In genomic region chr8:93968293-93968692, GRCm38 (mm10) we compare ENCODE assay signal across 16 mouse cellular contexts. TPM values are rescaled to one million over a fixed set of nuclear protein-coding genes. Genes with fewer than 3 reads are reported as not detected.
DNase-seq lines count a peak whose midpoint lies in the region; ATAC-seq and TF ChIP-seq lines count a peak whose summit lies in the region.
"Had no signal": no experiment of that assay in that cellular context is flagged by ENCODE, and none has a peak within 500 bp of the region (broad histone marks: within the 10 kb centered on the region; RNA-seq: fewer than 3 reads in every experiment).

No protein-coding gene starts in this region.

- no peak overlapping the region for H3K4me3 ChIP-seq in forebrain, embryonic 16.5 days (replicated peaks; ENCODE audit: low read length)
- H3K4me3 ChIP-seq in forebrain, embryonic 13.5 days, result no peak overlapping the region
- H3K4me3 ChIP-seq in layer of hippocampus, adult 2 months, result no peak overlapping the region
- no peak overlapping the region for H3K4me3 ChIP-seq in embryonic facial prominence, embryonic 12.5 days
- H3K4me3 ChIP-seq in liver, embryonic 13.5 days (replicated peaks), result no peak overlapping the region
- H3K4me3 ChIP-seq: forebrain, embryonic 15.5 days; heart, embryonic 15.5 days; limb, embryonic 12.5 days; lung, embryonic 15.5 days; megakaryocyte, embryonic 14.5 days had no signal

- no peak overlapping the region for H3K4me2 ChIP-seq in forebrain, embryonic 16.5 days (ENCODE audit: low read length)
- H3K4me2 ChIP-seq in forebrain, embryonic 13.5 days, result no peak overlapping the region
- H3K4me2 ChIP-seq in embryonic facial prominence, embryonic 12.5 days (replicated peaks), result no peak overlapping the region
- H3K4me2 ChIP-seq in liver, embryonic 13.5 days, result no peak overlapping the region
- H3K4me2 ChIP-seq: forebrain, embryonic 15.5 days; heart, embryonic 15.5 days; limb, embryonic 12.5 days; lung, embryonic 15.5 days had no signal

- H3K27ac ChIP-seq in forebrain, embryonic 16.5 days (ENCODE audit: low read length), result no peak overlapping the region
- no peak overlapping the region for H3K27ac ChIP-seq in forebrain, embryonic 13.5 days
- H3K27ac ChIP-seq in layer of hippocampus, adult 2 months, result peak overlapping the region; percentile 23; the same call in 1 of the 2 replicates
- no peak overlapping the region for H3K27ac ChIP-seq in embryonic facial prominence, embryonic 12.5 days
- H3K27ac ChIP-seq in liver, embryonic 13.5 days, result peak overlapping the region; percentile 23; the same call in 1 of the 2 replicates
- H3K27ac ChIP-seq: forebrain, embryonic 15.5 days; heart, embryonic 15.5 days; limb, embryonic 12.5 days; lung, embryonic 15.5 days had no signal

- no peak for DNase-seq in layer of hippocampus, adult 2 months (ENCODE audit: low spot score in 2 of 2)
- DNase-seq in layer of hippocampus, adult 18-20 months (ENCODE audit: low spot score in 2 of 2), result no peak
- DNase-seq in liver, embryonic 13.5 days, result no peak
- no peak for DNase-seq in spleen, postnatal 14 days (ENCODE audit: low spot score in 2 of 2)
- DNase-seq in cerebellum, adult 8-10 months, result no peak
- DNase-seq: cerebellum, postnatal 14 days; heart, adult 18-20 months had no signal

- 75% methylated on average over 6 of the region's 6 CpGs for WGBS in forebrain, embryonic 16.5 days
- WGBS in forebrain, embryonic 13.5 days, result 78% methylated on average over 6 of the region's 6 CpGs
- WGBS in embryonic facial prominence, embryonic 12.5 days, result 64% methylated on average over 6 of the region's 6 CpGs
- 77% methylated on average over 6 of the region's 6 CpGs for WGBS in liver, embryonic 13.5 days (ENCODE audit: insufficient replicate concordance)

- no peaks in the 10 kb centered on the region for H3K27me3 ChIP-seq in forebrain, embryonic 16.5 days (replicated peaks; ENCODE audit: control insufficient read depth, insufficient read depth, low read length)
- no peaks in the 10 kb centered on the region for H3K27me3 ChIP-seq in forebrain, embryonic 13.5 days
- no peaks in the 10 kb centered on the region for H3K27me3 ChIP-seq in embryonic facial prominence, embryonic 12.5 days
- no peaks in the 10 kb centered on the region for H3K27me3 ChIP-seq in liver, embryonic 13.5 days
- H3K27me3 ChIP-seq: forebrain, embryonic 15.5 days; heart, embryonic 15.5 days; limb, embryonic 12.5 days; lung, embryonic 15.5 days; Patski had no signal

- no peak overlapping the region for H3K9ac ChIP-seq in forebrain, embryonic 16.5 days (replicated peaks; ENCODE audit: low read depth, low read length)
- H3K9ac ChIP-seq in forebrain, embryonic 13.5 days, result no peak overlapping the region
- H3K9ac ChIP-seq in embryonic facial prominence, embryonic 12.5 days, result no peak overlapping the region
- H3K9ac ChIP-seq in liver, embryonic 13.5 days, result no peak overlapping the region
- H3K9ac ChIP-seq: forebrain, embryonic 15.5 days; heart, embryonic 15.5 days; limb, embryonic 12.5 days; lung, embryonic 15.5 days had no signal

- peaks cover 41% of the 10 kb centered on the region for H3K36me3 ChIP-seq in forebrain, embryonic 16.5 days (ENCODE audit: control insufficient read depth, insufficient read depth)
- peaks cover 92% of the 10 kb centered on the region for H3K36me3 ChIP-seq in forebrain, embryonic 13.5 days (ENCODE audit: poor library complexity, severe bottlenecking)
- H3K36me3 ChIP-seq in embryonic facial prominence, embryonic 12.5 days, result peaks cover 28% of the 10 kb centered on the region
- H3K36me3 ChIP-seq in liver, embryonic 13.5 days, result peaks cover 35% of the 10 kb centered on the region

- no peaks in the 10 kb centered on the region for H3K9me3 ChIP-seq in forebrain, embryonic 16.5 days (ENCODE audit: control insufficient read depth, low read length)
- no peaks in the 10 kb centered on the region for H3K9me3 ChIP-seq in forebrain, embryonic 13.5 days (replicated peaks)
- no peaks in the 10 kb centered on the region for H3K9me3 ChIP-seq in embryonic facial prominence, embryonic 12.5 days
- no peaks in the 10 kb centered on the region for H3K9me3 ChIP-seq in liver, embryonic 13.5 days (replicated peaks)
- H3K9me3 ChIP-seq: forebrain, embryonic 15.5 days; heart, embryonic 15.5 days; limb, embryonic 12.5 days; lung, embryonic 15.5 days; megakaryocyte, embryonic 14.5 days had no signal

- ATAC-seq in forebrain, embryonic 16.5 days, result peak; percentile 17; the same call in 1 of the 2 replicates
- ATAC-seq in forebrain, embryonic 13.5 days, result no peak
- 0 out of 2 replicates have a peak, but pooled peaks have one; percentile 23 for ATAC-seq in embryonic facial prominence, embryonic 12.5 days (ENCODE audit: insufficient number of reproducible peaks, insufficient read depth, low FRiP score, low TSS enrichment)
- ATAC-seq in liver, embryonic 13.5 days (ENCODE audit: low read depth), result 0 out of 2 replicates have a peak, but pooled peaks have one; percentile 27
- ATAC-seq: forebrain, embryonic 15.5 days; Patski had no signal

- no peaks in the 10 kb centered on the region for H3K4me1 ChIP-seq in forebrain, embryonic 16.5 days (replicated peaks; ENCODE audit: control insufficient read depth, insufficient read depth, low read length)
- H3K4me1 ChIP-seq in forebrain, embryonic 13.5 days, result no peaks in the 10 kb centered on the region
- peaks cover 12% of the 10 kb centered on the region for H3K4me1 ChIP-seq in embryonic facial prominence, embryonic 12.5 days
- H3K4me1 ChIP-seq in liver, embryonic 13.5 days (replicated peaks), result peaks cover 6% of the 10 kb centered on the region
- H3K4me1 ChIP-seq: forebrain, embryonic 15.5 days; heart, embryonic 15.5 days; lung, embryonic 15.5 days had no signal

- TF ChIP-seq CTCF in layer of hippocampus, adult 2 months (conservative IDR thresholded peaks at IDR 0.05), result no peak

RNA-seq across cellular contexts. Expression of gene Amfr, which starts 44.3 kb away (rescaled TPM):
- 63.5 and 64.4 TPM in 2 replicates for polyA plus RNA-seq in forebrain, embryonic 16.5 days (2015; fragmentation: Nextera tagmentation; extraction: Ambion mirVana)
- 50.8 TPM in 2 replicates for polyA plus RNA-seq in forebrain, embryonic 13.5 days (2015; fragmentation: Nextera tagmentation; extraction: Ambion mirVana)
- total RNA-seq in layer of hippocampus, adult 2 months (2021), result 100 to 1,000 TPM; 122 to 128 TPM
- total RNA-seq in layer of hippocampus, adult 18-20 months (2021), result 100 to 1,000 TPM; 129 to 135 TPM
- 58.0 and 60.1 TPM in 2 replicates for polyA plus RNA-seq in embryonic facial prominence, embryonic 12.5 days (2016; fragmentation: Nextera tagmentation; extraction: Ambion mirVana)
- 44.1 and 45.6 TPM in 2 replicates for polyA plus RNA-seq in liver, embryonic 13.5 days (2015; fragmentation: Nextera tagmentation; extraction: Ambion mirVana)

Comparison
In these comparisons a context has a peak if more than half of its experiments do, and no peak if none do; other contexts are left out.
1. H3K27ac ChIP-seq: peak in layer of hippocampus, adult 2 months (single experiment) and liver, embryonic 13.5 days (single experiment); none in forebrain, embryonic 16.5 days (single experiment), forebrain, embryonic 13.5 days (single experiment) and embryonic facial prominence, embryonic 12.5 days (single experiment).